Mouse (Mus musculus): Measurements from ENCODE around the gene Phf10. TPM values are rescaled to one million over a fixed set of nuclear protein-coding genes. Genes with fewer than 3 reads are reported as not detected.

Phf10 gene
- polyA plus RNA-seq, 1 experiment = 84.2 TPM

DNA sequence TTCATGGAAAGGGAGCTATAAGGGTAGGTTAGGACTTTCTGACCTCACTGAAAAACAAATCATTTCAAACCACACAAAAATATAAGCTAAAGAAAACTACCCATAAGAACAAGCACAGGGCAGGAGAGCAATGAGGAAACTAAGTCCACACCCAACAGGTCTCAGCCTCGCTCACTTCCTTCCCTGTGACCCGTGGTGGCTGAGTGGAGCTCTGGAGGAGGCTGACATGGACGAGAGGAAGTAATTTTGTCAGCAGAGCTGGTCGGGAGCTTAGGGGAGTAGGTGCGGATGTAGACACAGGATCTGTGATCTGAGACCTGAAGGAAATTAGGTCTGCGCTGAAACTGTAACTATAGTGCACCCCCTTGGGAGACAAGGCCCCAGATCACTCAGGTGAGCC is 39.5 kb downstream of the Phf10 start:
- Histone ChIP-seq H3K27ac (ENCODE audit: control insufficient read depth, insufficient read depth, low read depth, low read length, poor library complexity) (no peak overlapping the region), H3K4me1 (ENCODE audit: control insufficient read depth, insufficient read depth, low read length) (no peaks in the 10 kb centered on the region), H3K4me3 (replicated peaks; ENCODE audit: control insufficient read depth, low read depth, low read length) (no peak overlapping the region)
- WGBS = 9% methylated on average over 6 of the region's 6 CpGs
- no peak for TF ChIP-seq CTCF (IDR thresholded peaks at IDR 0.05; ENCODE audit: control insufficient read depth, insufficient read depth, low read length)
- no peak for TF ChIP-seq POLR2A (IDR thresholded peaks at IDR 0.05; ENCODE audit: borderline replicate concordance, control insufficient read depth, low read depth, low read length)

DNA sequence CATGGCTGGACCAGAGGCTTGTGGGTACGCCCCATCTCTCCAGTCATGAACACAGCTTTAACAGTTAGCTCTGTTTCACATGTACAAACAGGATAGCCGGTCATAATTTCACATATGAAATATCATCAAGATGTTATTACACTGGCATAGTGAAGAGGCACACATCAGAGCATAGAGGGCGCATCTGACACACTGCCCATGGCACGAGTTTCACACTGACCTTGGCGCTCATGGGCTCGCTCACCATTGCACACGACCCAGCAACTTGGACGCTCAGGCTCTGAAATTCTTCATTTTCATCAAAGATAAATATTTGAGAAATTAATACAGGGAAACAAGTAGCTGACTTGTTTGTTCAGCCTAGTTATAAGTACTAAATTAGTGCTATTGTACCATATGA is 43.2 kb downstream of the Phf10 start:
- no peak overlapping the region for H3K4me3 ChIP-seq (replicated peaks; ENCODE audit: control insufficient read depth, low read depth, low read length)
- no peaks in the 10 kb centered on the region for H3K4me1 ChIP-seq (ENCODE audit: control insufficient read depth, insufficient read depth, low read length)
- H3K27ac ChIP-seq (ENCODE audit: control insufficient read depth, insufficient read depth, low read depth, low read length, poor library complexity) = no peak overlapping the region
- TF ChIP-seq CTCF (IDR thresholded peaks at IDR 0.05; ENCODE audit: control insufficient read depth, insufficient read depth, low read length) (no peak), POLR2A (IDR thresholded peaks at IDR 0.05; ENCODE audit: borderline replicate concordance, control insufficient read depth, low read depth, low read length) (no peak)
- WGBS = 61% methylated on average over 8 of the region's 8 CpGs

DNA sequence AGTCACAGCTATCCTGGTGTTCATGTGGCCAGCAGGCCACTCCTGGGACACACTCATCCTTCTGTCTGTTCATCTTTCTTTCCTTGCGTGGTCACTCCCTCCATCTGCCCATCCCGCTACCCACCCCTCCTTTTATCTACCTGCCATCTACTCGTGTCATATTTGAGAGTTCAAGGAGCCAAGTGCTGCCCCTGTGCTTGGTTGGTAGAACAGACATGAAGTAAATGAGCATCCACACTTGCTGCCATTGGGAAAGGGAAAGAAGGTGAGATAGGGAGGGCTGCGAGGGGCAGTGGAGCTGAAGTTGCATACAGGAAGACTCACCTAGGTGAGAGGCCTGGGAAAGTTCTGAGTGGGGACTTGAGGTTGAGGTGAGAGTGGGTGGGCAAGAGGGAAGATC is 46.7 kb downstream of the Phf10 start:
- Histone ChIP-seq H3K4me3 (replicated peaks; ENCODE audit: control insufficient read depth, low read depth, low read length) (no peak overlapping the region), H3K27ac (ENCODE audit: control insufficient read depth, insufficient read depth, low read depth, low read length, poor library complexity) (no peak overlapping the region), H3K4me1 (ENCODE audit: control insufficient read depth, insufficient read depth, low read length) (no peaks in the 10 kb centered on the region)
- 85% methylated on average over 4 of the region's 4 CpGs for WGBS
- TF ChIP-seq POLR2A (IDR thresholded peaks at IDR 0.05; ENCODE audit: borderline replicate concordance, control insufficient read depth, low read depth, low read length) = no peak
- no peak for TF ChIP-seq CTCF (IDR thresholded peaks at IDR 0.05; ENCODE audit: control insufficient read depth, insufficient read depth, low read length)

- WGBS = 84% methylated on average over 8 of the region's 8 CpGs
- TF ChIP-seq CTCF (IDR thresholded peaks at IDR 0.05; ENCODE audit: control insufficient read depth, insufficient read depth, low read length) (no peak), POLR2A (IDR thresholded peaks at IDR 0.05; ENCODE audit: borderline replicate concordance, control insufficient read depth, low read depth, low read length) (no peak)
- Histone ChIP-seq H3K4me1 (ENCODE audit: control insufficient read depth, insufficient read depth, low read length) (no peaks in the 10 kb centered on the region), H3K4me3 (replicated peaks; ENCODE audit: control insufficient read depth, low read depth, low read length) (no peak overlapping the region), H3K27ac (ENCODE audit: control insufficient read depth, insufficient read depth, low read depth, low read length, poor library complexity) (no peak overlapping the region)
Observed at GRCm38 (mm10) chr17:14912981-14913380, 48.1 kb downstream of the Phf10 start.

DNA sequence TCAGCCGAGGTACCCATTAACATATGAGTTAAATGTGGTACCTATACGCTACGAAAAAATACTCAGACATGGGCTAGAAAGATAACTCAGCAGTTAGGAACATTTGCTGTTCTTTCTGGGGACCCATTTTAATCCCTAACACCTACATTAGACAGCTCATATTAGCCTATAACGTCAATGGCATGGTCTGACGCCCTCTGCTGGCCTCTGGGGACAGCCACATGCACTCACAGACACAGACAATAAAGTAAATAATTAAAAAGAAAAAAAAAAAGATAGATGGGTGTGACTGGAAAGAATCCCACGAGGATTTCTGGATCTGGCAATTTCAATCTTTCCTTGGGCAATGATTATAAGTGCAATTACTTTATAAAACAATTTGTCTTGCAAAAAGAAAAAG is 48.7 kb downstream of the Phf10 start:
- no peak overlapping the region for H3K27ac ChIP-seq (ENCODE audit: control insufficient read depth, insufficient read depth, low read depth, low read length, poor library complexity)
- no peaks in the 10 kb centered on the region for H3K4me1 ChIP-seq (ENCODE audit: control insufficient read depth, insufficient read depth, low read length)
- H3K4me3 ChIP-seq (replicated peaks; ENCODE audit: control insufficient read depth, low read depth, low read length) = no peak overlapping the region
- WGBS = 53% methylated on average over 6 of the region's 6 CpGs
- TF ChIP-seq POLR2A (IDR thresholded peaks at IDR 0.05; ENCODE audit: borderline replicate concordance, control insufficient read depth, low read depth, low read length) (no peak), CTCF (IDR thresholded peaks at IDR 0.05; ENCODE audit: control insufficient read depth, insufficient read depth, low read length) (peak; percentile 28; the same call in 1 of the 2 replicates)

GRCm38 (mm10) chr17:14910771-14911170 is 50.3 kb downstream of the Phf10 start:
- no peak overlapping the region for H3K4me3 ChIP-seq (replicated peaks; ENCODE audit: control insufficient read depth, low read depth, low read length)
- no peak overlapping the region for H3K27ac ChIP-seq (ENCODE audit: control insufficient read depth, insufficient read depth, low read depth, low read length, poor library complexity)
- TF ChIP-seq CTCF (IDR thresholded peaks at IDR 0.05; ENCODE audit: control insufficient read depth, insufficient read depth, low read length) (no peak), POLR2A (IDR thresholded peaks at IDR 0.05; ENCODE audit: borderline replicate concordance, control insufficient read depth, low read depth, low read length) (no peak)
- no peaks in the 10 kb centered on the region for H3K4me1 ChIP-seq (ENCODE audit: control insufficient read depth, insufficient read depth, low read length)
- WGBS = 88% methylated on average over 5 of the region's 5 CpGs

DNA sequence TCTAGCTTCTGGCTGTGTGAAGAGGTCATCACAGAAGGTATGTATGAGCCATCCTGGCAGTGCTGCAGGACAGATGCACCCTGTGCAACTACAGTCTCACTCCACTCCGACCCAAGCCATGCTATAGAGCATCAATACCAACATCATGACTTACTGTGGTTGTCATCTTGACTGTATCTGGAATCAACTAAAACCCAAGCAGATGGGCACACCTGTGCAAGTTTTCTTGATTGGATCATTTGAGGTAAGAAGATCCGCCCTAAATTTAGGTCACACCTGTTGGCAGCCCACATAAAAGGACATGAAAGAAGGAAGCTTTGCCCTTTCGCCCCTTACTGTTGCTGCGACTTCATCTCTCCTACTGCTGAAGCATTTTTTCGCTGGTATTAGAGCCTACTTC is 51.7 kb downstream of the Phf10 start:
- WGBS = 76% methylated on average over 5 of the region's 5 CpGs
- TF ChIP-seq POLR2A (IDR thresholded peaks at IDR 0.05; ENCODE audit: borderline replicate concordance, control insufficient read depth, low read depth, low read length) (no peak), CTCF (IDR thresholded peaks at IDR 0.05; ENCODE audit: control insufficient read depth, insufficient read depth, low read length) (no peak)
- Histone ChIP-seq H3K4me1 (ENCODE audit: control insufficient read depth, insufficient read depth, low read length) (no peaks in the 10 kb centered on the region), H3K27ac (ENCODE audit: control insufficient read depth, insufficient read depth, low read depth, low read length, poor library complexity) (no peak overlapping the region), H3K4me3 (replicated peaks; ENCODE audit: control insufficient read depth, low read depth, low read length) (no peak overlapping the region)

DNA sequence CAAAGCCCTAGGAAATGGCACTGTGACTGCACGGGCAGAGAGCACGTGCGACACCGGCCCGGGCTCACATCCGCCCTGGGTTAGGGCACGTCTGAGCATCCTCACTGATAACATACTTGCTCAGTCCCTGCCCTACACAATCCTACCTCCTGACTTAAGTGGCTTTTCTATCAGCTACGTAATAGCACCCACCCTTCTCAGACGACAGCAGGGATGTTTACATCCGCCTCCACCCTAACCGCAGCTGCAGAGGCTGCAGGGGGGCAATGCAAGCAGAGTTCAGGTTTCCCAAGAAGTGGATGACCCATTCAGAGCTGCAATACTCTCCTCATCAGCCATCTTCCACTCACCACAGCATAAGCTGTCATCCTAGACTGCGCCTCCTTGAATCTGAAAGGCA is 53.9 kb downstream of the Phf10 start:
- 85% methylated on average over 12 of the region's 12 CpGs for WGBS
- Histone ChIP-seq H3K27ac (ENCODE audit: control insufficient read depth, insufficient read depth, low read depth, low read length, poor library complexity) (no peak overlapping the region), H3K4me3 (replicated peaks; ENCODE audit: control insufficient read depth, low read depth, low read length) (no peak overlapping the region), H3K4me1 (ENCODE audit: control insufficient read depth, insufficient read depth, low read length) (no peaks in the 10 kb centered on the region)
- TF ChIP-seq POLR2A (IDR thresholded peaks at IDR 0.05; ENCODE audit: borderline replicate concordance, control insufficient read depth, low read depth, low read length) (no peak), CTCF (IDR thresholded peaks at IDR 0.05; ENCODE audit: control insufficient read depth, insufficient read depth, low read length) (no peak)

DNA sequence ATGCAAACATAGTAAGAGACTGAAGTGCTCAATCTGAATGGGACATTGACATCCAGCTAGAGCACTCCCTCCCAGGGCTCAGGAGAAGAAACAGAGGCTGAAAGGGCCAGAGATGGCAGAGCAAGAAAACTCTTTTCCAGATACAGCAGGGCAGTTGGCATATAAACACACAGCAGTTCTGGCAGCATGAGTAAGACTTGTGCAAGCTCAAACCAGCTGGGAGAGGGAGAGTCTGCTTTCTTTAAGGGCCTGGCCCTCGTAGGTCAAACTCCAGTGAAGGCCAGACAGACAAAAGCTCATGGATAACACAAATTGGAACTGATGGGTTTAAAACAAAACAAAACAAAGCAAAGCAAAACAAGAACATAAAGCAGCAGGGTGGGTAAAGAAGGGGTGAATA is 54.5 kb downstream of the Phf10 start:
- H3K4me1 ChIP-seq (ENCODE audit: control insufficient read depth, insufficient read depth, low read length) = no peaks in the 10 kb centered on the region
- WGBS = 56% methylated on average over 1 of the region's 1 CpGs
- no peak overlapping the region for H3K4me3 ChIP-seq (replicated peaks; ENCODE audit: control insufficient read depth, low read depth, low read length)
- no peak overlapping the region for H3K27ac ChIP-seq (ENCODE audit: control insufficient read depth, insufficient read depth, low read depth, low read length, poor library complexity)
- no peak for TF ChIP-seq CTCF (IDR thresholded peaks at IDR 0.05; ENCODE audit: control insufficient read depth, insufficient read depth, low read length)
- no peak for TF ChIP-seq POLR2A (IDR thresholded peaks at IDR 0.05; ENCODE audit: borderline replicate concordance, control insufficient read depth, low read depth, low read length)
